Mouse (Mus musculus): Measurements from ENCODE around the gene Tmem88.

GRCm38 (mm10) chr11:69418481-69419442 lies 20.7 kb upstream of the Tmem88 start:
- no peak for TF ChIP-seq CTCF (IDR thresholded peaks at IDR 0.05; ENCODE audit: low read depth)
- peak; percentile 51; the same call in 1 of the 2 replicates for TF ChIP-seq EP300 (IDR thresholded peaks at IDR 0.05; ENCODE audit: low read depth)
